Mouse (Mus musculus) CD4-positive helper T cell, adult 2 months (primary cell): ENCODE data around the gene C530025M09Rik.
A peak's percentile ranks its signal among the peaks of the same experiment; 100 is the strongest.

ENCODE experiments used
- DNase-seq: peaks from one replicate; pipeline ENCODE4 v3.0.0-alpha.2; 2012; ENCODE audit warnings: low read depth, missing footprints, low spot score

C530025M09Rik gene

GRCm38 (mm10) chr2:149830536-149831458, at the start of gene C530025M09Rik:
Gene C530025M09Rik, minus strand, starts transcription at chr2:149831213.
- no peak for DNase-seq

- DNase-seq: no peak
Measured at GRCm38 (mm10) chr2:149877954-149878353, 46.9 kb upstream of the C530025M09Rik start.

- no peak for DNase-seq
Measured at GRCm38 (mm10) chr2:149873346-149873745, 42.3 kb upstream of the C530025M09Rik start.

GRCm38 (mm10) chr2:149872496-149872895, 41.5 kb upstream of the C530025M09Rik start:
- no peak for DNase-seq

GRCm38 (mm10) chr2:149870496-149870895, 39.5 kb upstream of the C530025M09Rik start:
- DNase-seq: no peak

GRCm38 (mm10) chr2:149865914-149866435, 35.0 kb upstream of the C530025M09Rik start:
- no peak for DNase-seq

GRCm38 (mm10) chr2:149861002-149861401, 30.0 kb upstream of the C530025M09Rik start:
- no peak for DNase-seq

- no peak for DNase-seq
Measured at GRCm38 (mm10) chr2:149848778-149849177, 17.8 kb upstream of the C530025M09Rik start.

GRCm38 (mm10) chr2:149844575-149844974, 13.6 kb upstream of the C530025M09Rik start:
- no peak for DNase-seq

- DNase-seq: peak; percentile 4
Measured at GRCm38 (mm10) chr2:149839666-149840065, 8.7 kb upstream of the C530025M09Rik start.

- DNase-seq: no peak
Measured at GRCm38 (mm10) chr2:149836471-149837135, 5.6 kb upstream of the C530025M09Rik start.

- DNase-seq: no peak
Measured at GRCm38 (mm10) chr2:149835091-149835490, 4.1 kb upstream of the C530025M09Rik start.

GRCm38 (mm10) chr2:149832301-149832700, 1.3 kb upstream of the C530025M09Rik start:
- DNase-seq: no peak

- no peak for DNase-seq
Measured at GRCm38 (mm10) chr2:149831459-149832245, 639 bp upstream of the C530025M09Rik start.

- DNase-seq: no peak
Measured at GRCm38 (mm10) chr2:149829955-149830535, 968 bp downstream of the C530025M09Rik start.

- no peak for DNase-seq
Measured at GRCm38 (mm10) chr2:149828911-149829310, 2.1 kb downstream of the C530025M09Rik start, which contains the start of gene Syndig1. Gene Syndig1, plus strand, starts transcription at chr2:149829211.

- no peak for DNase-seq
Measured at GRCm38 (mm10) chr2:149820201-149820600, 10.8 kb downstream of the C530025M09Rik start.

- no peak for DNase-seq
Measured at GRCm38 (mm10) chr2:149819751-149820150, 11.3 kb downstream of the C530025M09Rik start.

GRCm38 (mm10) chr2:149818395-149818794, 12.6 kb downstream of the C530025M09Rik start:
- DNase-seq: no peak

- no peak for DNase-seq
Measured at GRCm38 (mm10) chr2:149812899-149813298, 18.1 kb downstream of the C530025M09Rik start.

GRCm38 (mm10) chr2:149805256-149805655, 25.8 kb downstream of the C530025M09Rik start:
- DNase-seq: no peak
